Mouse (Mus musculus) retina, postnatal 1 day (tissue): ENCODE results near the gene Zswim1.
A peak's percentile ranks its signal among the peaks of the same experiment; 100 is the strongest.
"Not testable (repeated sequence)": the region's sequence is repeated elsewhere in the genome, so short reads cannot be mapped to it uniquely, and the experiment has no call there.

Experiments
- DNase-seq: peaks from one replicate; pipeline ENCODE4 v3.0.0-alpha.2; 2012

Zswim1 gene

DNA sequence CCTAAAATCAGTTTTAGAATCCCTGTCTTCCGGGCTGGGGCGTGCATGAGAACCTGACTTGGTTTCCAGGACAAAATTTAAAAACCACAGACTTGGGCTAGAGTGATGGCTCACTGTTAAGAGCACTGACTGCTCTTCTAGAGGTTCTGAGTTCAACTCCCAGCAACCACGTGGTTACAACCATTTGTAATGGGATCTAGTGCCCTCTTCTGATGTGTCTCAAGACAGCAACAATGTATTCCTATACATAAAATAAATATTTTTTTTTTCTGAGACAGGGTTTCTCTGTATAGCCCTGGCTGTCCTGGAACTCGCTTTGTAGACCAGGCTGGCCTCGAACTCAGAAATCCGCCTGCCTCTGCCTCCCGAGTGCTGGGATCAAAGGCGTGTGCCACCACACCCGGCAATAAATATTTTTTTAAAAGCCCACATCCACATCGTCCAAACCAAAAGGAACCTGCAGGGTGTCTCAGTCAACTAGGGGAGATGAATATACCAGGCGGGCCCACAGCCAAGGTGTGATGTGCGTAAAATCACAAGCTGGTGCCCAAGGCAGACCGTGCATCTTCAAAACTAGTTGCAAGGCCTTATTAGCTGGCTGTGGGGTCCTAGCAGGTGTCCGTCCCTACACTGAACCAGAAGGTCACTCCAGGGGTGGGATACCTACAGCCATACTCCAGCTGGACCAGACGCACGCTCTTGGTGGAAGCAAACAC is 9.7 kb downstream of the Zswim1 start:
- no peak for DNase-seq

DNA sequence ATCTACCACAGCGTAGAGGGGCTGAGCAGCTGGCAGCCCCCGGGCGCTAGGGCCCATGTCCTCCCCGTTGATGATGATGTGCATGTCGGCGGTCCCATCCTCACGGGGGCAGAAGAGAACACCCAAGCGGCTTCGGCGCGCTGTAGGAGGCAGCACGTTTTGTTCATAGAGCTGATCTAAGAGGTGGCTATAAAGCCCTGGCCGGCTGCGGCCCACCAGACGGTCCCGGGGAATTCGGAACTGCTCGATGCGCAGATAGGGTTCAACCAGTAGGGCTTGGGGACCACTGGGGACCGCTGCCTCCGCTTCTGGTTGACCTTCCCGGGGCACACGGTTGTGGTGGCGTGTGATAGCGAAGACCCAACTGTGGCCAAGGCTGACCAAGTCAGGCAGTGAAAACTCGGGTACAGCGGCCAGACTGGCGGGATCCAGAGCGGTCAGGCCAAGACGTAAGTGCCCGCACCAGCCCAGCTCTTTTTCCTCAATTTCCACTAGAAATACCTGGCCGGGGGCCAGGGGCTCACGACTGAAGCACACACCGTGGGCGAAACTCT is 10.3 kb downstream of the Zswim1 start, which contains the start of gene Ctsa:
Gene Ctsa (plus strand): TSS at position 126 of the 554 bp plus-strand sequence.
- peak; percentile 89 for DNase-seq

DNA sequence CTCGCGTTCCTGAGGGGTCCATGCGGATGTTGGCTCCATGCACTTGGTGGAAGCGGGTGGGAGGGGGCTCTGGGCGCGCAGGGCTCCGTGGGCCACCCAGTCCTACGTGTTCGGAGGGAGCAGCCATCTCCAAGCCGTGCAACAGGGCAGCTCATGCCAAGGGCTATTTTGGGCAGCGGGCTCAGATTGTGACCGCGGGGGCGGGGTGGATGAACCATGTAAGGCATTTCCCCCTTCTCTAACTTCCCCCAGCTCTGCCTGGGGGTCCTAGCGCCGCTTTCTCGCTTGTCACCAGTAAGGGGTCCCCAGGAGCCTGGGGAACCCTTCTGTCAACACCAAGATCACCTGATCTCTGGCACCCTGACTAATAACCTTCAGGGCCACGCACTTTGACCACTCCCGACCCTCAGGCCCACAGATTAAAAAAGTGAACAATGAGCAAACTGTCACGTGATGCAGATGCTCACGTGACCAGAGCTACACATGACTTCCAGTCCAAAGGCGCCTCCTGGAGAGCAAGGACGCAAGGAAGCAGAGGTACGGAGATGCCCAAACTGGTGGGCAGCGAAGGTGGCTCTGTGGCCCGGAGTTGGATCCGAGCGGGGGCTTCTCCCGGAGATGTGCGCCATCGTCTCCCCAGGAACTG is 11.0 kb downstream of the Zswim1 start, which contains the start of gene Neurl2:
Gene Neurl2 (minus strand): TSS at position 143 of the 646 bp plus-strand sequence.
- DNase-seq, result peak; percentile 98

DNA sequence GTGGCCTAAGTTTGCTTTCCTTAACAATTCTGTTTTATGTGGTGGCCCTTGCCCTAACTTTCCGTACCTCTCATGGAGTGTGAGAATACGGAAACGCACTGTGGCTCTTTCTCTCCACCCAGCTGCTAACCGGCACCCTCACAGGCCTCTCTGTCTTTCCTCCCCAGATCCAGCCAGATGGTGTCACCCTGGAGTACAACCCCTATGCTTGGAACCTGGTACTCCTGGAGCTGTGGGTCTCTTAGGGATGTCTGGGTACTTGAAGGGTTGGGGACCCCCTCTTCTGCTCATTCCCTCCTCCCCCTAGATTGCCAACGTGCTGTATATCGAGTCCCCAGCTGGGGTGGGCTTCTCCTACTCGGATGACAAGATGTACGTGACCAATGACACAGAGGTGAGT is 12.0 kb downstream of the Zswim1 start:
- no peak for DNase-seq

DNA sequence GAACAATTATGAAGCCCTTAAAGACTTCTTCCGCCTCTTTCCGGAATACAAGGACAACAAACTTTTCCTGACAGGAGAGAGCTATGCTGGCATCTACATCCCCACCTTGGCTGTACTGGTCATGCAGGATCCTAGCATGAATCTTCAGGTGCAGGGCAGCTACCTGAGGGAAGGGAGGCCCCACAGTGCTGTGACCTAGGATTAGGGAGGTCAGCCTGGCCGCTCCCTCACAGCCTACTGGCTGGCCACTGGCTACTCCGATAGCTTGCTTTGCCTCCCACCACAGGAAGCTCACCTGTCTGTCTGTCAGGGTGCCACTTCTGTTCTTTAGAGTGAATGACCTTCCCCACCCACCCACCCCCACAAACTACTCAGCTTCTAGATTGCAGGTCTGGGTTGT is 12.7 kb downstream of the Zswim1 start:
- no peak for DNase-seq

DNA sequence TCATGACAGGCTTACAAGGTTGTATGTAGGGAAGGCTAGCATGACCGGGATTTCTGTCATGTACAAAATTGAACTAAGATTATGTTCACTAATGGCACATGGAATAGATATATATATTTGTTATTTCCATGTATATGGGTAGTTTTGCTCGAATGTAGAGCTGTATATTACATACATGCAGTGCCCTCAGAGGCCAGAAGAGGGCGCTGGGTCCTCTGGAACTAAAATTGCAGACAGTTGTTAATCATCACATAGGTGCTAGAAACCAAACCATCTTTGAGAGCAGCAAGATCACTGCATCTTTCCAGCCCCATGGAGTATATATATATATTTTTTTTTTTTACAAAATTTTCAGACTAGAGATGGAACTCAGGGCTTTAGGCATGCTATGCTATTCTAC is 23.3 kb downstream of the Zswim1 start:
- DNase-seq, result no peak

DNA sequence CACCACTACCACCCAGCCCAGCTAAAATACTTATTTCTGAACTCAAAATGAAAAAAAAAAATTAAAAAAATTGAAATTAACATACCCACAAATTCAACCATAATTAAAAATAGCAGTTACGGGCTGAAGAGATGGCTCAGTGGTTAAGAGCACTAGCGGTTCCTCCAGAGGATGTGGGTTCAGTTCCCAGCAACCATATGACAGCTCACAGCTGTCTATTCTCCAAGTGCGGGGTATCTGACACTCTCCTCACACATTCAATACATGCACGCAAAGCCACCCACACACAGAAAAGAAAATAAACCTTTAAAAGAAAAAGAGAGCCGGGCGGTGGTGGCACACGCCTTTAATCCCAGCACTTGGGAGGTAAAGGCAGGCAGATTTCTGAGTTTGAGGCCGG is 27.6 kb downstream of the Zswim1 start:
- no peak for DNase-seq

DNA sequence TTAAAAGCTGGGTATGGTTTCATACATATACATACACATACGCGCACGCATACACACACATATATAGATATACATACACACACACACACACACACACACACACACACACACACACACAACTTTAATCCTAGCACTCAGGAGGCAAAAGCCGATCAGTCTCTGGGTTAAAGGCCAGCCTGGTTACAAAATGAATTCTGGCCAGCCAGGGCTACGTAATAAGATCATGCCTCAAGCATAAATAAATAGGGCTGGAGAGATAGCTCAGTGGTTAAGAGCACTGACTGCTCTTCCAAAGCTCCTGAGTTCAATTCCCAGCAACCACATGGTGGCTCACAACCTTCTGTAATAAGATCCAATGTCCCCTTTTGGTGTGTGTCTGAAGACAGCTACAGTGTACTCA is 33.1 kb downstream of the Zswim1 start:
- peak; percentile 55 for DNase-seq

DNA sequence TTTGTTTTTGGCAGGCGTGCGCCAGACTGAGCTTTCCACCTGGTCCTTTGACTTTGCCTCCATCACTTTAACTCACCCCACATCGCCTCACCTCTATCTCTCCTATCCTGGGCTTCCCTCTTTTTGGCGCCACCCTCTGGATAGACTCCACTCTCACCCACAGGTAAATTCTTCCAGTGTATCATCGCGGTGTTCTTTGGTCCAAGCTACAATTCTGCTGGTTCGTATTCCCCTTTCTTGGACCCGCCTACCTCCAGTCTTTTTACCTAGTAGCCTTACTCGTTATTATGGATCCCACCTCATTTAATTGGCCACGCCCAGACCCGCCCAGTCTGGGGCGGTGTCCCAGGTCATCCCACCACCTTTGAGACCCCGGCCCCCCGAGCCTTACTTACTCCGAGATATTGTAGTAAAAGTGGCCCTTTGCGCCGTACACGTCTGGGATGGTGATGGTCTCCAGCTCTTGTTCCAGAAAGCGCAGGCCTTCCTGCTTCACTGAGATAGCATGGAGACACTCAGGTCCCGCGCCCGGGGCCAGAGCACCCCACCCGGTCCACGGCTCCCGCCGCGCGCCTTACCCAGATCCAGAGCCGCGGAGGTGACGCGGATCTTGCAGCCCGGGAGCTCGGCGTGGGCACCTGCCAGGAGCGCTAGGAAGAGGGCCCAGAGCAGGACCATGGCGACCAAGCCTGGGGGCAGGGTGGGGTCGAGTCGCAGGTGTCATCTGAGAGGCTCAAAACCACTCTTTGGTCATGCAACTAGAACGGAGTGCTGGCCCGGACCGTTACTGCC is 34.0 kb downstream of the Zswim1 start:
- no peak for DNase-seq

DNA sequence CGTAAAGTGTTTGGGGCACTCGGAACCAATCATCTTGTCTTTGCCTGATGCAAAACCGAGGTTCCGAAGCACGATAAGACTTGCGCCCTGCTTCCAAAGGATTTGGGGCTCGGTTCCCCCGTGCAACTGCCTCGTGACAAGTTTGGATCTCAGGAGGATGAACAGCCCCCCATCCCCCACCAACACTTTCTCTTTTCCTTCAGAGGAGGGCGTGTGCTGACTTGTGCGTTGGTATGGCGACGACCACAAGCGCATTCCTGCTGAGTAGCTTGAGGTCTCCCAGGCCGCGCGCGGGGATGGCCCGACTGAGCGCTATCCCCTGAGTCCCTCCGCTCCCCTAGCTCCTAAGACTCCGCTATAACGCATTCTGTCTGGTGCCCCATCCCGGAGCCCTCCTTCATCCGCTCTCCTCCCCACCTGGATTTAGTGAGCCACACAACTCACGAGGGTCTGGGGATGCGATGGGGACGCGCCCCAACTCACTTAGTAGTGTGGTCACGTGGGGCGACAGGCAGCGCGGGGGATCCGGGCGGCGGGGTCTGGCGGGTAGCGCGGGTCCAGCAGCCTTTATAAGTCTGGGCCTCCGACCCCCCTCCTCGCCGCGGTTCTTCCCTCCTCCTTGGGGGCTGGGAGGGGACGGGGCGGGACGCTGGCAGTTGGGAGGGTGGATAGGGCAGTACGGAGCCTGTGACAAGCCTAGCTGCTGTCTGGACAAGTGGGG is 34.8 kb downstream of the Zswim1 start, which contains the start of gene Pltp:
Gene Pltp (minus strand): TSS at position 611 of the 721 bp plus-strand sequence.
- peak; percentile 73 for DNase-seq

DNA sequence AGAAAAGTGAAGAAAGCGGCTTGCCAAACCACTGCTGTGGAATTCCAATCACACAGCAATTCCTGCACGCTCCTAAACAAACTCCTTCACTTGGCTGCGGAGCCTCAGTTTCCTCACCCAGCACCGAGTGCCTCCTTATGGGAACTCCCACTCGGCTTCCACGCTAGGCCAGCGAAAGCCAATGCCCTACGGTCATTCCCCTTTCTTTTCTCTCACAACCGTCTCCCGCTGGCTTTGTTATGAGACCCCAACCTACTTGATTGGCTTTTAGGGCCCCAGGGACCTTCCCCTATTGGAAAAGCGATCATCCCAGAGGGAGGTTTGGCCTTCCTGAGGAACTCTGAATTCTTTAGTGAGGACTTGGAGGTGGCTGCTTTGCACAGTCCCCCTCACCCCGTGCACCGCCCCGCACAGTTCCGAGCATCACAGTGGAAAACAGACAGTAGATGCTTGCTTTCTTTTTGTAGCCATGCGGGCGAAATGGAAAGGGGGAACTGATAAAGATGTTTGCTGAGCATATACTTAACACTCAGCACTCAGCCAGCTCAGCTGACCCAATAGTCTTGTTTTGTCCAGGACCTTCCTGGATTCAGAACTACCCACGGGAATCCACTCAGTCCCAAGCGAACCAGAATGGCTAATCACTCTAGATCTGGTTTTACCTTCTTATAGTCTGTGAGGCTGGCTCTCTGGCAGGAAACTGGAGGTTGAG is 35.5 kb downstream of the Zswim1 start:
- no peak for DNase-seq

DNA sequence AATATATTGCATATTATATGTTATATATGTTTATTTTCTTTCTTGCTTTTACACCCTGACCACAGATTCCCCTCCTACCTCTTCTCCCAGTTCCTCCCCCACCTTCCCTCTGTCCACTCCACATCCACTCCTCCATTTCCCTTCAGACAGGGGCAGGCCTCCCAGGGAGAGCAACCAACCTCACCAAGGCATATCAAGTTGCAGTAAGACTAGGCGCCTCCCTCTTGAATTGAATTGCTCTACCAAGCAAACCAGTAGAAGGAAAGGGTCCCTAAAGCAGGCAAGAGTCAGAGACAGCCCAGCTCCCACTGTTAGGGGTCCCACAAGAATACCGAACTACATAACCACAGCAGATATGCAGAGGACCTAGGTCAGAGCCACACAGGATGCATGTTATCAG is 36.7 kb downstream of the Zswim1 start:
- DNase-seq, result no peak

DNA sequence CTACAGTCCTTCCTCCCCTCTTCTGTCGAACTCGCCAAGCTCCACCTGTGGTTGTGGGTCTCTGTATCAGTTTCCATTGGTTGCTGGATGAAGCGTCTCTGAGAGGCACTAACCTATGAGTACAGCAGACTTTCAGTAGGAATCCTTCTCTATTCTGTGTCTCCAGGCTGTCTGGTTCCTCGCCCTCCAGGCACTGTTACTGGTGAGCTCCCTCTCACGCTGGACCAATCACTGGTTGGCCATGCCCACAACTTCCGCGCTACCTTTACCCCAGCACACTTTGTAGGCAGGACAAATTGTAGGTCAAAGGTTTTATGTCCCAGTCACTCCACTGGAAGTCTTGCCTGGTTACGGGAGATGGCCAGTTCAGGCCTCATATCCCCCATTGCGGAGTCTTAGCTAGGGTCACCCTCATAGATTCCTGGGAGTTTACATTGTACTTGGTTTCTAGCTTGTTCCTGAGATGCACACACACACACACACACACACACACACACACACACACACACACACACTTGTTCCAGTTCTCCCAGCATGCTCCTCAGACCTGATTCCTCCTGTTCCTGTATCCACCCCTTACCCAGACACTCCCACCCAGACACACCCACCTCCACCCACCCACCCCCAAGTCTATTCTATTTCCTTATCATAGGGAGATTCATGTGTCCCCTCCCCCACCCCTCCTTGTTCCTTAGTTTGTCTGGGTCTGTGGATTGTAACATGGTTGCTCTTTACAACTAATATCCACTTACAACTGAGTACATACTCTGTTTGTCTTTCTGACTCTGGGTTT is 37.4 kb downstream of the Zswim1 start:
- DNase-seq, result no peak

DNA sequence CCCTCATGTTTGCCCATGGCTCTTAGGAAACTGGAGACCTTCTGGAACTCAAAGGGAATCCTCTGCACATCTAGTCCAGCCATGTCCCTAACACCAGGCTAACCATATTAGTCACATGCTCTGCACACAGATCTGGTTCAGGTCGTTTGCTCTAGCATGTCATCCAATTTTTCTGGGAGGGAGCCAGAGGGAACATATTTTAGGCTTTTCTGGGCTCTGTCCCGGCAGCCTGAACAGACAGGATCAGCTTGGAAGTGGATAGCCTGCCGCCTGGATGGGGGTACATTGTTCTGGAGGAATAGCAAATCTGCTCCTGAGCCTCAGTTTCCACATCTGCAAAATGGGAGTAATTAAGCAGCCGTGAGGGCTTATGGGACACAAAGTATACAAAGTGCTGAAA is 38.6 kb downstream of the Zswim1 start:
- DNase-seq, result no peak

DNA sequence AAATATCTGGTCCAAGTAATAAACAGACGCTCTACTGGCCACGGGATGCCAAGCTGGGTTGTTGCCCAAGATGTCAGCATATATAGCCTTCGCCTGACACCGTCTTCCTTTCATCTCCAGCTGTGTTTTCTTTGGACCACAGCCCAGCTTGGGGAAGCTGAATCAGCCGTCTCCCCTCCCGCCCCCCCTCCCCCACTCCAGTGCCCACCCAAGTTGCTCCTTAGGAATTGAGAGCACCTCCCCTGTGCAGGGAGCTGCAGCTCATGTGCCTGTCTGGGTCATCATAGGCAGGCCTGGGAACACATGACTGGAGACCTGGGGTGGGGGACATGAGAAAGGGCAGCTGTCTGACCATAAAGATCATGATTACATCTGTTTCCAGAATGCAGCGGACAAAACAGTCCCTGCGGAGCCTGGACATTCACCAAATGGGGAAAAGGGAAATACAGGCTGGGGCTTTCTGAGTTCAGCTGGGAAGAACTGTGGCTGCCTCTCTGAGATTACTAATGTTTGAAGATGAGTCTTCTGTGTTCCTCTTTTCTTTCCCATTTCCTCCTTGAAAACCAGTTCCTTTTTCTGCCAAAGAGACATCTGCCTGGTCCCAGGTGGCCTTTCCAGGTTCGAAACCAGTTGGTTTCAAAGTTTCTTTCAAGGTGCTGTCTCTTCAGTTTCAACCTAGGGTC is 39.8 kb downstream of the Zswim1 start:
- DNase-seq, result peak; percentile 82

DNA sequence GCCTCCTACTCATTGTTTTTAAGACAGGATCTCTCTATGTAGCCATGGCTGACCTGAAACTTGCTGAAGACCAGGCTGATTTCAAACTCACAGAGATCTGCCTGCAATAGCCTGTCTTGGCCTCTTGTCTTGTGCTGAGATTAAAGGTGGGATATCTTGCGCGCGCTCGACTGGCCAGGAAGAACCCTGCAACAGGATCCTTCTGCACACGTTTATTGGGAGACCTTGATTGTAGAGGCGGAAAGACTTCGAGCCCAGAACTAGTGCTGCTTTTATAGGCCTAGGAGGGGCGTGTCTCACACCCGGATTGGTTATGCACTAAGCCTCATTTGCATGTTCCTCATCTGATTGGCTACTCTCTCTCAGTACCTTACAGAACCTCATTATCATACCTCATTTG is 40.9 kb downstream of the Zswim1 start:
- DNase-seq, result not testable (repeated sequence)

DNA sequence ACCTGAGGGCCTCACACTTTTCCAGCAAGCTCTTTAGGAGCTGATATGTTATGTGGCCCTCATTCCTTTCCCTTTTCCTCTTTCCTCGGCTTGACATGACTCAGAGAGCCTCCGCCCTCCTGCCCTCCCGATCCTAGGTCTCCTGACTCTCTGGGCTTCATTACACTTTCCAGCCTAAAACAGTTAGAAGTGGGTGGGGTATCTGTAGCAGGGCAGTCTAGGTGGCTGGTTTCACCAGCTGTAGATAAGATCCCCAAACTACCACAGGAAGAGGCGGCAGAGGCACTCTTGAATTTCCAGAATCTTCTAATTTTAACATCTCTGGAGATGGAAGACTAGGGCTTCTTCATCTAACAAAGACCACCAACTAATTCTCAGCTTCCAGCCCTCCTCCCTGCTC is 42.1 kb downstream of the Zswim1 start:
- no peak for DNase-seq

DNA sequence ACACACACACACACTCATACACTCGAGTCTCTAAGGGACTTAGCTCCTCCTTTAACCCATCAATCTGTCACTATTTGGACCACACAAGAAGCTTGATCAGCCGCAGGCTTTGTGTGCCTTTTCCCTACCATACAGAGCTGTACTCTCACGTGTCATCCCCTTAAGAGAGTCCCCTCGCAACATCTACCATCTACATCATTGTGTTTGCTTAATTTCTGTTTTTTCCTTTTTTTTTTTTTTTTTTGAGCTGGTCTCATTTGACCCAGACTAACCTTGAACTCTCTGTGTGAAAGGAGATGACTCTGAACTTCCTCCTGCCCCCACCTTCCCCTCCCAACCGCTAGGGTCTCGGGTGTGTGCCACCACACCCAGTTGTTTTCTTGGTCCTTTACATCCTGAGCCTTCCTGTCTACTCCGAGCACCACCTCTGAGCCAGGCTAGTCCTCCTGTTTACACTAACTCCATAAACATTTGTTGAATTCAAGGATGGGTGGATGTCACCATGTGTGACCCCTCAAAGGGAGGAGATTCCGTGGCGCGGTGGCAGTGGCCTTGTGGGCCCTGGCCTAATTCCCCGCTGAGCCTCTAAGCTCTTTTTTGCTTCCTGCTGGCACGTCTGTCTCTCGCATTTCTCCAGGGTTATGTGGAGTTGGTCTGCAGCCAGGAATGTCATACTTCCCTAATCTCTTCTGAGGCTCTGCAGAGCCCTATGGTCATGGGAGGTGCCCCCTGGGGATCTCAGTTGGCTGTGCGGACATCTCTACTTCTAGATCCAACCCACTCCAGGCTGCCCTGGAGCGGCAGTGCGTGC is 44.5 kb downstream of the Zswim1 start:
- DNase-seq, result peak; percentile 65

DNA sequence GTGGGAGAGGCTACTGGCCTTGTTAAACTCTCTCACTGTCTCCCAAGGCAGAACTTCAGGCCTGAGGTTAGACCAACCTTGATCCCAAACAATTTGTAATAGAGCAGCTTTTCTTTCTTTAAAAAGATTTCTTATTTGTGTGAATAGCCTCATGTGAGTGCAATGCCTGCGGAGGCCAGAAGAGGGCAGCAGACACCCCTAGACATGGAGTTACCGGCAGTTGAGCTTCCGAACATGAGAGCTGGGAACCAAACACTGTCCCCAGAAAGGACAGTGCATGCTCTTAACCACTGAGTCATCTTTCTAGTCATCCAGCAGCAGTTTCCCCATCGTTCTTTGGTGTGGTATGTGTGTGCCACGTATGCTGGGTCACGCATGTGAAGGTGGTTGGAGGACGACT is 45.1 kb downstream of the Zswim1 start:
- DNase-seq, result no peak

DNA sequence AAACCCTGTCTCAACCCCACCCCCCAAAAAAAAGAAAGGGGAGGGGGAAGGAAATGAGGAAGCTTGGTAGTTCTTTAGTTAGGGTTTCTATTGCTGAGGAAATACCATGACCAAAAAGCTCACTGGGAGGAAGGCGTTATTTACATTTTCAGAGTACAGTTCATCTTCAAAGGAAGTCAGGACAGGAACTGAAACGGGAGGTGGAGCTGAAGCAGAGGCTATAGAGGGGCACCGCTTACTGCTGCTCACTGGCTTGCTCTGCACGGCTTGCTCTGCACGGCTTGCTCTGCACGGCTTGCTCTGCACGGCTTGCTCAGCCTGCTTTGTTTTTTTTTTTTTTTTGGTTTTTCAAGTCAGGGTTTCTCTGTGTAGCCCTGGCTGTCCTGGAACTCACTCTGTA is 46.0 kb downstream of the Zswim1 start:
- DNase-seq, result no peak
